Mouse (Mus musculus) lung, postnatal 36 days (tissue): Measurements from ENCODE around the gene Suclg1.

Experiments
- DNase-seq: peaks from one replicate; pipeline ENCODE4 v3.0.0; 2022; ENCODE audit warnings: mixed read lengths

Suclg1 gene

GRCm38 (mm10) chr6:73251336-73251735, 3.2 kb downstream of the Suclg1 start:
- no peak for DNase-seq

DNA sequence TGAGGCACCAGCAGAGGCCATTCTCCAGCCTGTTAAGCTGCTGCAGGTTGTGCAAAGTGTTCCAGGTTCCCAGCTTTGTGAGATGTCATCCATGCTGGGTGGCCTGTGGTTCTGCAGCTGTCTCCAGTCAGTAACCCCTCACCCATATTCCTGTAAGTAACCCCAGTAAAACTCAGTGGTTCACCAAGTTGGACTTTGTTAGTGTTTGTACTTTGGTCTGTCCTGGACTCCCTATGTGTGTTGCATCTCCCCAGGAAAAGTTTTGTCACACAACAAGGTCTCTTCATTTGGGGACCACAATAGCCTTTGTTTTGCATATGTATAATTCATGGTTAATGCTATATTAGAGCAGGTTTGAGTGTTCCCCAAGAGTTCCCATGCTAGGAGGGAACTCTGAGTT, 4.2 kb downstream of the Suclg1 start:
- no peak for DNase-seq

DNA sequence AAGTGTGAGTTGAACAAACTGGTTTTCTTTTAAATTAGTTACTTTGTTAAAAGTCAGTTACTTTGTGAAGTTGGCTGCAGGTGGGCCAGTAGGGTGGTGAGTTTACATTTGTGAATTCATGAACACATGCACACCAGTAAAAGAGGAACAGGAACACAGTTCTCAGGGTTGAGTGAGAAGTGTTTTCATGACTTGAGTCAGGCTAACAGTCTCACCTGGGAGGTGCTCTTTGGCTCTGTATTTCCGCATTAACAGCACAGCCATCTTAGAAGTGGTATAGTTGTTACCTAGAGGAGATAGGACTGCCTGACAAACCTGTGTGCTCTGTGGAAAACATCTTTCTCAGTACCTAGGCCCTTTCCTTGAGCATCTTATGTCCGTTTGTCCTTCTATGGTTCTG, 4.8 kb downstream of the Suclg1 start:
- DNase-seq: no peak

DNA sequence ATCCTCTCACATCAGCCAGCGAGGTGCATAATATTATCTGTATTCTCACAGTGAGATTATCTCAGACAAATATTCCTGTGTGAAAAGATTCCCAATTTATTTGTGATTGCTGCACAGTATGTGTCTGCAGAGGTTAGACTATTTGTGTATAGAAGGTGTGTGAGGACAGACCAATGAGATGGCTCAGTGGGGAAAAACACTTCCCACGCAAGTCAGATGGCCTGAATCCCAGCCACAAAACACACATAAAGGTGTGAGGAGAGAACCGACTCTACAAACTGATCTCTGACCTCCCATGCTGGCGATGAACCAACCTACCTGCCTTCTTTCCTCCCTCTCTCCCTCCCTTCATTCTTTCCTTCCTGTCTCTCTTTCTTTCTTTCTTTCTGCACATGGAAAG, 5.4 kb downstream of the Suclg1 start:
- no peak for DNase-seq

GRCm38 (mm10) chr6:73254307-73255228, 6.4 kb downstream of the Suclg1 start:
- peak; percentile 49 for DNase-seq

- no peak for DNase-seq
Measured at GRCm38 (mm10) chr6:73257068-73257467, 8.9 kb downstream of the Suclg1 start.

GRCm38 (mm10) chr6:73260110-73260509, 11.9 kb downstream of the Suclg1 start:
- no peak for DNase-seq

GRCm38 (mm10) chr6:73264801-73265200, 16.6 kb downstream of the Suclg1 start:
- no peak for DNase-seq

- no peak for DNase-seq
Measured at GRCm38 (mm10) chr6:73267738-73268311, 19.6 kb downstream of the Suclg1 start.

DNA sequence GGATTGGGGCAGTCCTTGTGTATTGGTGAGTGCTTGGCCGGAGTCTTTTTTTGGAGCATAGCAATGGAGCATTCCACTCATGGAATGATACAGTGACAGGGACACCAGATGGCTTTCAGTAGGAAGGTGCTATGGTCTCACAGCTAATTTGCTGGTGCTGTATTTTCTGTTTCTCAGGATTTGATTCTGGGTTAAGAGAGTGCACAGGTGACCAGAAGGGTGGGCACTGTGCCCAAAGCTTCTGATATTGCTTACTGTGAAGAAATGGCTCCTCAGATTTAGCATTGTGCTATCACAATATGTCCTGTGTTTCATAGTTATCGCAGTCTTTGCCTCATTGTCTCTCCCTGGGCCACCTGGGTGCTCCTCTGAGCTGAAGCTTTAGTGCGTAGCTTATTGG, 21.2 kb downstream of the Suclg1 start:
- no peak for DNase-seq

DNA sequence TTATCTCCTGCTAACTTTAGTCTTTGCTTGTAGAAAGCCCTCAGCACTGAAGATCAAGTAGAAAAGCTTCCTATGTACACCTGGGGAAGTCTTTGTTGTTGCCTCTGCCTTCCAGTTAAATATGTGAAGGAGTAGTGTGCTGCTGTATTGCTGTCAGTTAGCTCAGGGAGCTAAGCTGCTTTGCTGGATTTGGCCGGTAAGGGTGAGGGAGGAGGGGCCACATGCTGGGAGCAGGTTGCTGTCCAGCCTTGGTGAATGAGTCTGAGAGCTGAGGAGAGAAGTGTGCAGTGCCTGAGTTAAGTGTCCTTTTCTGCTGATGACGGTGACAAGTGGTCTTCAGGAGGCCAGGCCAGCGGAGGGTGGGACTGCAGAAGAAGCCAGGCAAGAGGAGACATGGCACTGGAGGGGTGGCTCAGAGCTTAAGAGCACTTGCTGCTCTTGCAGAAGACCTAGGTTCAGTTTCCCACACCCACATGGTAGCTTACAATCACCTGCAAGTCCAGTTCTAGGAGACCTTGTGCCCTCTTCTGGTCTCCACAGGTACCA, 23.4 kb downstream of the Suclg1 start:
- DNase-seq: peak; percentile 77

DNA sequence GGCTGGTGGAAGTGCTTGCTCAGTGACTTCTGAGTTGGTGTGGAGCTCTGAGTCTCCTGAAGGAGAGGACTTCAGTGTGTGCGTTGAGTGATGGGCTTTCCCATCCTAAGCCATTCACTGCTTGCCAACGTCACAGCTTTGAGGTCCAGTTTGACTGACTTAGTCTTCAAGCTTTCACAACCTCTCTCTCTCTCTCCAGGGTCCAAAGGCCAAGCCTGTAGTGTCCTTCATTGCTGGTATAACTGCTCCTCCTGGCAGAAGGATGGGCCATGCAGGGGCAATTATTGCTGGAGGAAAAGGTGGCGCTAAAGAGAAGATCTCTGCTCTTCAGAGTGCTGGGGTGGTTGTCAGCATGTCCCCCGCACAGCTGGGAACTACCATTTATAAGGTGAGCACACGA, 26.8 kb downstream of the Suclg1 start:
- no peak for DNase-seq

DNA sequence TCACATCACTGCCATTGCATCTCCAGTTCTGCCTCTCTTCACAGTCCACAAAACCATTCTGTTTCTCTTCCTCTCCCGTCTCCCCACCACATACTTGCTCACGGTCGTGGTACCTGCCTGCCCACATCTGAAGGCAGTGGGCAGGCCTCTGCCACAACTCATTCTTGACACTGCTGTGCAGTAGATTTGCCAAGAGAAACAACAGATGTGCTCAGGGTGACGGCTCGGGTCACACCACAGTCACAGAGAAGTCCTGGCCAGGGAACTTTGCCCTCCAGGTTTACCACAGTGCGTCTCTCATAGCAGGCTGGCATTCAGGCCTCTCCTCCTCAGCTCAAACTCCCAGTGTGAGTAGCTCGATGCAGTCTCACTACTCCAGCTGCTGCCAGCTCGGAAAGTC, 31.5 kb downstream of the Suclg1 start:
- no peak for DNase-seq

- no peak for DNase-seq
Measured at GRCm38 (mm10) chr6:73280546-73281115, 32.4 kb downstream of the Suclg1 start.

DNA sequence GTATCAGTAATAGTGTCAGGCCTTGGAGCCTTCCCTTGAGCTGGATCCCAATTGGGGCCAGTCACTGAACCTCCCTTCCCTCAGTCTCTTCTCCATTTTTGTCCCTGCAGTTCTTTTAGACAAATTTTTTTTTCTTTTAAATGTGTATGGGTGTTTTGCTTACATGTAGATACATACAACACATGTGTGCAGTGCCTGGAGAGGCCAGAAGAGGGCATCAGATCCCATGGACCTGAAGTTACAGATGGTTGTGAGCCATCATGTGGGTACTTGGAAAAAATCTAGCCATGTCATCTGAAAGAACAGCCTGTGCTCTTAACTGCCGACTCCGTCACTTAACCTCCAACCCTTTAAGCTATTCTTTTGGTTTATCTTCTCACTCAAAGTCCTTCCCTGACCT, 38.1 kb downstream of the Suclg1 start:
- no peak for DNase-seq

GRCm38 (mm10) chr6:73306837-73307236, 58.7 kb downstream of the Suclg1 start:
- DNase-seq: no peak

DNA sequence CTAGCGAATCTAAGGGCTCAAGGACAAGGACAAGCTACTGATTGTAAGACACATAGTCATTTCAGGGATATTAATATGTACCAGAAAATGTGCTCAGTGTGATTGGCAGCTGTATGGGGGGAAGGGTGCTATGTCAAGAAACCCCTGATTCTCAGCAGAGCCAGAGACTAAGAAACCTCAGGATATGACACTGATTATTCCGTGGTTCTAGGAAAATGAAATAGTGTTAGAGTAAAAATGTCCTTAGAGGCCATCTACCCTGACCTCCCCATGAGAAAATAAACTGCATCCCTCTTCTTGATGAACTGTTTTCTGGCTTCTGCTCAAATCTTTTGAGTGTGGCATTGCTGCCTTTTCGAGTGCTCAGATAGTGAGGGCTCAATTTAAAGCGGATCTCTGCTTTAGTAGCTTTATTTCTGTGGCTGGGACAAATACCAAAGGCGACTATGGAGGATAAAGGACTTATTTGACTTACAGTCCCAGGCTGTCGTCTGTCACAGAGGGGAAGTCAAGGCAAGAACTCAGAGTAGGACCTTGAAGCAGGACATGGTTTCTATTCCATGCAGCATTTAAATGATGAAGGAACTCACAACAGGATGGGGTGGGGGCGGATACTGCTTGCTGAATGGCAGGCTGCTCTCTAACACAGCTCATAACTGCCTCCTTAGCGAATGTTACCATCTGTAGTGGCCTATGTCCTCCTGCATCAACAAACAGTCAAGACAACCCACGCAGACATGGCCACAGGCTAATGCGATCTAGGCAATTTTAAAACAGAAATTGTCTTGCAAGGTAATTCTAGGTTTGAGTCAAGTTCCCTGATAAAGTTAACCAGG, 60.7 kb downstream of the Suclg1 start:
- no peak for DNase-seq

DNA sequence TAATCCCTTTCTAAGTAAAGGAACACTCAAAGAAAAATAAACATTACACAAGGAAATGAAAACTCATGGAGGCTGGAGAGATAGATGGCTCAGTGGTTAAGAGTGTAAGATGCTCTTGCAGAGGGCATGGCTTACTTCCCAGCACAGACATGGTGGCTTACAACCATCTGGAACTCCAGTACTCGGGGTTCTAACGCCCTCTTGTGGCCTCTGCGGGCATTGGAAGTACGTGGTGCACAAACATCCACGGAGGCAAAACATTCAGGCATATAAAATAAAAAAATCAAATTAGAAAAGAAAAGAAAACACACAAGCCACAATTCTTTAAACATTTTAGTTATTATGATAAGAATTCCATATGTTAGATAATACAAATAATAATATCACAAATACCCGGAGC, 63.2 kb downstream of the Suclg1 start:
- no peak for DNase-seq

DNA sequence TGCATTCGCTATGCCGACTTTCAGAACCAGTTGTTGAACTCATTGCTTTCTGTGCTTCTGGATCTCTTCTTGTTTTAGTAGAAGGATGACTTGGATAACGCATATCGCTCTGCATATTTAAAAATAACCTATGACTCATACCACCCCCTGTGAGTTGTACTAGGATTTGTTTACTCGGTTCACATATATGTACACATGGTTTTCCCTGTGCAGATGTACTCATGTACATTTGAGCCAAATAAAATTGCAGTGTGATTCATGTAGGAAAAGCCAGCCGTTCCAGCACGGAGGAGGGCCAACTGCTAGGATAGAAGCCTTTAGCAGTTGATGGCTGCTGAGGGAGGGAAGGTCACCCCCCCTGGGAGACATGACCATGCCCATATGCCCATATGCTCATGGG, 63.6 kb downstream of the Suclg1 start:
- no peak for DNase-seq

GRCm38 (mm10) chr6:73314923-73315603, 66.9 kb downstream of the Suclg1 start:
- DNase-seq: peak; percentile 81

DNA sequence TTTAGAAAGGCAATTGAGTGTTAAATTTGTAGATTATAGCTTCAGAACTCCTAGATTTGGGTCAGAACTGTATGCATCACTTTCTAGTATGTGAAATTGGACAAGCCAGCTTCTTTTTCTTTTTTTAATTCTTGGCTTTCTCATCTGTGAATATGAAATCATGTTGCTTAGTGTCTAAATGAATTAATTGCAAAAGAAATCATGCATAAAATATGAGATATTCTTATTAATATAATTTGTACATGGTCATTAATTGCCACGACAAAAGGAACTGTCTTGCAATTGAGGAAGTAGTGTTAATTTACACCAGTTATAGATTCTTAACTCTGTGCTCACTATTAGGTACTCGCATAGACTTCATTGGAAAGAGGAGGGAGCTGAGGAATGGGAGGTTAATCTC, 74.1 kb downstream of the Suclg1 start:
- DNase-seq: no peak
